Mouse (Mus musculus): ENCODE results near the gene Sod3. TPM values are rescaled to one million over a fixed set of nuclear protein-coding genes. Genes with fewer than 3 reads are reported as not detected.

Gene Sod3
- polyA plus RNA-seq, 1 experiment from 2014 or later = 2.7 TPM

DNA sequence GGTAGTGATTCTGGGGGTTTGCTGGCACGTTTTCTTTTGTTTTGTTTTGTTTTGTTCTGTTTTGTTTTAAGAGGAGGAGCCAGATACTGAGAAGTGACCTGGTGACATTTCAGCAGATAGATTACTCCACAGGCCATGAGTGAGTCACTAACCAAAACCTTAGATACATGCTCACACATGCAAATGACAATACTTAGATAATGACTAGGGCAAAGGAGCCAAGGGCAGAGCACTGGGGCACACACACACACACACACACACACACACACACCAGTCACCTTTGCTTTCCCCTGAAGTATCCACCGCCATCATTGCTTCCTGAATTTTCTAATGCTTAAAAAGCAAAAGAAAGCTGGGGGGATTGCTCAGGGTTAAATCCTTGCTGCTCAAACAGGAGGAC lies 52.9 kb downstream of the Sod3 start:
- WGBS = 60% methylated on average over 2 of the region's 2 CpGs

More for the DNA sequence above, 52.9 kb downstream of the Sod3 start:
- no peak overlapping the region for H3K4me3 ChIP-seq (replicated peaks)
- H3K27ac ChIP-seq (replicated peaks) = no peak overlapping the region
- no peak overlapping the region for H3K9ac ChIP-seq
- H3K36me3 ChIP-seq = no peaks in the 10 kb centered on the region
- no peak for ATAC-seq (ENCODE audit: insufficient number of reproducible peaks, low FRiP score, low TSS enrichment, low read depth)
- no peaks in the 10 kb centered on the region for H3K27me3 ChIP-seq
- H3K4me2 ChIP-seq (replicated peaks) = no peak overlapping the region
- no peaks in the 10 kb centered on the region for H3K4me1 ChIP-seq
- no peaks in the 10 kb centered on the region for H3K9me3 ChIP-seq (replicated peaks)

Other genes with a start within 250 kb of the Sod3 start
- 141 TPM in 2 replicates for gene Dhx15, start 173.3 kb upstream of the Sod3 start, polyA plus RNA-seq (2015; fragmentation: Nextera tagmentation; extraction: Ambion mirVana)
- gene Ccdc149, start 107.7 kb downstream of the Sod3 start, polyA plus RNA-seq (2015; fragmentation: Nextera tagmentation; extraction: Ambion mirVana) = 4.1 TPM in 2 replicates
- gene Lgi2, start 202.7 kb downstream of the Sod3 start, polyA plus RNA-seq (2015; fragmentation: Nextera tagmentation; extraction: Ambion mirVana) = 7.5 and 7.6 TPM in 2 replicates

Data from embryonic facial prominence, embryonic 15.5 days (tissue).